Mouse (Mus musculus) kidney, adult 2 months (tissue): ENCODE measurements around the gene Ncbp2.

Experiments
- CTCF ChIP-seq: fragments of 200-500 bp; conservative IDR thresholded peaks from 2 replicates; pipeline ENCODE4 v1.5.1; 2011; ENCODE audit warnings: low read depth, mild to moderate bottlenecking, control low read depth, low read length, moderate library complexity, mixed read lengths; ENCODE audit not compliant: insufficient read depth, insufficient read length
- POLR2A ChIP-seq: fragments of 200-500 bp; IDR thresholded peaks from one replicate; pipeline ENCODE4 v1.6.1; 2011; ENCODE audit warnings: low read depth, low read length, control low read depth

DNA sequence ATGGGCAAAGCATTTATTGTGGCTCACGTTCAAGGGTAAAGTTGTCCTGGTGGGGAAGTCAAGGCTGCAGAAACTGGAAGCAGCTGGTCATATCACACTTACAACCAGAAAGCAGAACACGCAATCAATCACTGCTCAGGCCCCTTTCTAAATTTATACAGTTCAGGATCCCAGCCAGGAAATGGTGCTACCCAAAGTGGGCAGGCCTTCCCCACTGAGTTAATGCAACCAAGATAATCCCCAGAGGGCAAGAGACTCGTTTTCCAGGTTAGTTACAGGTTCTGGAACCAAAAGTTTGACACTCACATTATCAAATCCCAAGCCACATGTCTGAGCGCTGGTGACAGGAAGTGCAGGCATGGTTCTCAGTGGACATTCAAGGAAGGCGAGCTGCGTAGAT lies 9.5 kb upstream of the Ncbp2 start:
- TF ChIP-seq POLR2A (no peak), CTCF (no peak)
